Mouse (Mus musculus): ENCODE results near the gene Grhl3.
"Not testable (repeated sequence)": the region's sequence is repeated elsewhere in the genome, so short reads cannot be mapped to it uniquely, and the experiment has no call there.

Gene Grhl3

GRCm38 (mm10) chr4:135573251-135573808 is at the start of gene Grhl3:
Grhl3 (minus strand) TSS chr4:135573630.
- peak; percentile 83 for DNase-seq

GRCm38 (mm10) chr4:135622290-135622689 is 48.9 kb upstream of the Grhl3 start:
- no peak for DNase-seq

- no peak for DNase-seq
These were observed 47.0 kb upstream of the Grhl3 start for GRCm38 (mm10) chr4:135620461-135620860.

GRCm38 (mm10) chr4:135617783-135618470 is 44.5 kb upstream of the Grhl3 start:
- peak; percentile 68 for DNase-seq

- DNase-seq = no peak
These were observed 43.6 kb upstream of the Grhl3 start for GRCm38 (mm10) chr4:135617038-135617437.

GRCm38 (mm10) chr4:135615307-135615706 is 41.9 kb upstream of the Grhl3 start:
- DNase-seq = not testable (repeated sequence)

- no peak for DNase-seq
These were observed 36.6 kb upstream of the Grhl3 start for GRCm38 (mm10) chr4:135609986-135610385.

GRCm38 (mm10) chr4:135607979-135608885 is 34.8 kb upstream of the Grhl3 start:
- DNase-seq = no peak

- no peak for DNase-seq
These were observed 32.8 kb upstream of the Grhl3 start for GRCm38 (mm10) chr4:135606271-135606670.

- no peak for DNase-seq
These were observed 28.1 kb upstream of the Grhl3 start for GRCm38 (mm10) chr4:135601530-135601929.

GRCm38 (mm10) chr4:135599497-135600182 is 26.2 kb upstream of the Grhl3 start:
- no peak for DNase-seq

- no peak for DNase-seq
These were observed 25.6 kb upstream of the Grhl3 start for GRCm38 (mm10) chr4:135598998-135599397.

GRCm38 (mm10) chr4:135597571-135597970 is 24.1 kb upstream of the Grhl3 start:
- no peak for DNase-seq

GRCm38 (mm10) chr4:135595943-135596342 is 22.5 kb upstream of the Grhl3 start:
- DNase-seq = no peak

- peak; percentile 19 for DNase-seq
These were observed 18.3 kb upstream of the Grhl3 start for GRCm38 (mm10) chr4:135591610-135592304.

- DNase-seq = no peak
These were observed 17.7 kb upstream of the Grhl3 start for GRCm38 (mm10) chr4:135591086-135591485.

GRCm38 (mm10) chr4:135584838-135585237 is 11.4 kb upstream of the Grhl3 start:
- DNase-seq = no peak

GRCm38 (mm10) chr4:135581222-135581910 is 7.9 kb upstream of the Grhl3 start:
- DNase-seq = no peak

- no peak for DNase-seq
These were observed 6.3 kb upstream of the Grhl3 start for GRCm38 (mm10) chr4:135579695-135580094.

GRCm38 (mm10) chr4:135578490-135578889 is 5.1 kb upstream of the Grhl3 start:
- DNase-seq = no peak

GRCm38 (mm10) chr4:135575365-135576140 is 2.1 kb upstream of the Grhl3 start:
- peak; percentile 16 for DNase-seq

All from thymus, postnatal 4 days (tissue).